Mouse (Mus musculus) MEL (cell line): ENCODE results near the gene Btaf1. TPM values are rescaled to one million over a fixed set of nuclear protein-coding genes. Genes with fewer than 3 reads are reported as not detected.

ENCODE experiments used
- DNase-seq: peaks from one replicate; pipeline ENCODE4 v3.0.0; 2011; ENCODE audit warnings: low read depth, low spot score
- H3K27ac ChIP-seq: 2 replicates; pipeline ENCODE4 v1.5.1; 2012; ENCODE audit warnings: low read depth, mild to moderate bottlenecking, control low read depth, low read length, moderate library complexity; ENCODE audit not compliant: control insufficient read depth
- H3K27me3 ChIP-seq, 2 experiments: fragments of 150-350 bp in 1 of 2; sonication (generic) in 1 of 2; 2 replicates each; pipeline ENCODE4 v1.6.1; 2012; ENCODE audit warnings: low read length in 2 of 2, mild to moderate bottlenecking in 2 of 2, improper control_type of control experiment in 1 of 2, moderate library complexity in 1 of 2; ENCODE audit not compliant: insufficient read depth in 2 of 2, control insufficient read depth in 1 of 2
- H3K36me3 ChIP-seq, 2 experiments: 2 replicates each; pipeline ENCODE4 v1.6.1; 2012 to 2014; ENCODE audit warnings: low read length in 2 of 2, improper control_type of control experiment in 1 of 2, inconsistent platforms in 1 of 2, mild to moderate bottlenecking in 1 of 2; ENCODE audit not compliant: insufficient read depth in 2 of 2, control insufficient read depth in 1 of 2
- H3K4me1 ChIP-seq, 2 experiments: fragments of 150-350 bp in 1 of 2; sonication (generic) in 1 of 2; 2 replicates each; pipeline ENCODE4 v1.6.1; 2012; ENCODE audit warnings: low read length in 2 of 2, improper control_type of control experiment in 1 of 2, mild to moderate bottlenecking in 1 of 2; ENCODE audit not compliant: insufficient read depth in 2 of 2, control insufficient read depth in 1 of 2
- H3K4me3 ChIP-seq, 2 experiments: fragments of 150-350 bp in 1 of 2; sonication (generic) in 1 of 2; 2 replicates each; pipeline ENCODE4 v1.5.1; 2012; ENCODE audit warnings: low read depth in 2 of 2, low read length in 2 of 2, mild to moderate bottlenecking in 2 of 2, moderate library complexity in 2 of 2, control low read depth in 1 of 2, improper control_type of control experiment in 1 of 2; ENCODE audit not compliant: control insufficient read depth in 1 of 2, insufficient read depth in 1 of 2
- H3K79me2 ChIP-seq: 2 replicates; pipeline ENCODE4 v1.6.1; 2012; ENCODE audit warnings: mild to moderate bottlenecking, low read length, moderate library complexity; ENCODE audit not compliant: control insufficient read depth, poor library complexity, insufficient read depth
- H3K9ac ChIP-seq: 2 replicates; pipeline ENCODE4 v1.6.1; 2012; ENCODE audit warnings: low read depth, mild to moderate bottlenecking, control low read depth, low read length, moderate library complexity; ENCODE audit not compliant: control insufficient read depth, poor library complexity, severe bottlenecking
- H3K9me3 ChIP-seq: fragments of 150-350 bp; sonication (generic); replicated peaks from 2 replicates; pipeline ENCODE4 v1.6.1; 2012; ENCODE audit warnings: mild to moderate bottlenecking, low read length, improper control_type of control experiment, moderate library complexity; ENCODE audit not compliant: insufficient read depth
- BHLHE40 ChIP-seq: IDR thresholded peaks from 2 replicates; pipeline ENCODE4 v1.6.1; 2012; ENCODE audit warnings: low read depth, mild to moderate bottlenecking, inconsistent platforms, low read length, improper control_type of control experiment, borderline replicate concordance
- CHD1 ChIP-seq: IDR thresholded peaks from 2 replicates; pipeline ENCODE4 v1.6.1; 2012; ENCODE audit warnings: low read depth, mild to moderate bottlenecking, inconsistent platforms, low read length, improper control_type of control experiment
- CHD2 ChIP-seq: IDR thresholded peaks from 2 replicates; pipeline ENCODE4 v1.6.1; 2011; ENCODE audit warnings: low read length, improper control_type of control experiment
- CTCF ChIP-seq, 3 experiments: IDR thresholded peaks in 2 of 3; conservative IDR thresholded peaks in 1 of 3; 2 replicates each; pipeline ENCODE4 v1.5.1; 2011 to 2012; ENCODE audit warnings: low read length in 3 of 3, low read depth in 2 of 3, mild to moderate bottlenecking in 2 of 3, improper control_type of control experiment in 1 of 3, inconsistent platforms in 1 of 3, mixed read lengths in 1 of 3, moderate library complexity in 1 of 3; ENCODE audit not compliant: control insufficient read depth in 1 of 3, insufficient read depth in 1 of 3, poor library complexity in 1 of 3, severe bottlenecking in 1 of 3
- E2F4 ChIP-seq: IDR thresholded peaks from 2 replicates; pipeline ENCODE4 v1.6.1; 2011; ENCODE audit warnings: low read depth, low read length, improper control_type of control experiment, borderline replicate concordance
- ELF1 ChIP-seq: IDR thresholded peaks from 2 replicates; pipeline ENCODE4 v1.6.1; 2014; ENCODE audit warnings: low read depth, mild to moderate bottlenecking, inconsistent platforms, low read length, improper control_type of control experiment, moderate library complexity
- EP300 ChIP-seq, 2 experiments: IDR thresholded peaks; 2 replicates each; pipeline ENCODE4 v1.6.1; 2011; ENCODE audit warnings: improper control_type of control experiment in 2 of 2, low read length in 2 of 2, low read depth in 1 of 2, mild to moderate bottlenecking in 1 of 2
- ETS1 ChIP-seq: IDR thresholded peaks from 2 replicates; pipeline ENCODE4 v1.6.1; 2012; ENCODE audit warnings: low read depth, mild to moderate bottlenecking, inconsistent platforms, low read length, improper control_type of control experiment, moderate library complexity
- GABPA ChIP-seq: IDR thresholded peaks from 2 replicates; pipeline ENCODE4 v1.6.1; 2012; ENCODE audit warnings: low read depth, mild to moderate bottlenecking, inconsistent platforms, low read length, improper control_type of control experiment, moderate library complexity
- GATA1 ChIP-seq: IDR thresholded peaks from 2 replicates; pipeline ENCODE4 v1.6.1; 2011; ENCODE audit warnings: low read depth, low read length, improper control_type of control experiment
- HCFC1 ChIP-seq: IDR thresholded peaks from 2 replicates; pipeline ENCODE4 v1.6.1; 2012; ENCODE audit warnings: low read depth, mild to moderate bottlenecking, inconsistent platforms, low read length, improper control_type of control experiment, moderate library complexity
- JUND ChIP-seq: IDR thresholded peaks from 2 replicates; pipeline ENCODE4 v1.6.1; 2011; ENCODE audit warnings: low read depth, mild to moderate bottlenecking, improper control_type of control experiment, low read length
- KAT2A ChIP-seq: conservative IDR thresholded peaks from 2 replicates; pipeline ENCODE4 v1.6.1; 2012; ENCODE audit warnings: low read depth, low read length, improper control_type of control experiment, inconsistent platforms
- MAFK ChIP-seq: IDR thresholded peaks from 2 replicates; pipeline ENCODE4 v1.6.1; 2011; ENCODE audit warnings: low read depth, mild to moderate bottlenecking, low read length, improper control_type of control experiment, borderline replicate concordance
- MAX ChIP-seq: IDR thresholded peaks from 2 replicates; pipeline ENCODE4 v1.6.1; 2011; ENCODE audit warnings: low read length, improper control_type of control experiment
- MAZ ChIP-seq: IDR thresholded peaks from 2 replicates; pipeline ENCODE4 v1.6.1; 2012; ENCODE audit warnings: low read depth, mild to moderate bottlenecking, inconsistent platforms, low read length, improper control_type of control experiment
- MEF2A ChIP-seq: IDR thresholded peaks from 2 replicates; pipeline ENCODE4 v1.6.1; 2014; ENCODE audit warnings: low read depth, mild to moderate bottlenecking, inconsistent platforms, low read length, improper control_type of control experiment; ENCODE audit not compliant: poor library complexity, insufficient replicate concordance, severe bottlenecking; ENCODE audit errors: extremely low read depth
- MXI1 ChIP-seq: IDR thresholded peaks from 2 replicates; pipeline ENCODE4 v1.6.1; 2011; ENCODE audit warnings: mild to moderate bottlenecking, low read depth, low read length, improper control_type of control experiment
- MYB ChIP-seq: IDR thresholded peaks from 2 replicates; pipeline ENCODE4 v1.6.1; 2011; ENCODE audit warnings: mild to moderate bottlenecking, low read depth, low read length, improper control_type of control experiment
- MYC ChIP-seq: IDR thresholded peaks from 2 replicates; pipeline ENCODE4 v1.6.1; 2011; ENCODE audit warnings: low read depth, mild to moderate bottlenecking, low read length, improper control_type of control experiment, moderate library complexity
- NELFE ChIP-seq: IDR thresholded peaks from 2 replicates; pipeline ENCODE4 v1.6.1; 2011; ENCODE audit warnings: low read depth, low read length, improper control_type of control experiment
- NRF1 ChIP-seq: IDR thresholded peaks from 2 replicates; pipeline ENCODE4 v1.6.1; 2014; ENCODE audit warnings: low read depth, mild to moderate bottlenecking, inconsistent platforms, low read length, improper control_type of control experiment, moderate library complexity; ENCODE audit not compliant: poor library complexity, insufficient read depth, severe bottlenecking
- POLR2A ChIP-seq, 2 experiments: IDR thresholded peaks; 2 replicates each; pipeline ENCODE4 v1.6.1; 2011 to 2012; ENCODE audit warnings: low read length in 2 of 2, mild to moderate bottlenecking in 2 of 2, control low read depth in 1 of 2, improper control_type of control experiment in 1 of 2, low read depth in 1 of 2, moderate library complexity in 1 of 2; ENCODE audit not compliant: control insufficient read depth in 1 of 2, insufficient read depth in 1 of 2, poor library complexity in 1 of 2
- POLR2AphosphoS2 ChIP-seq: IDR thresholded peaks from 2 replicates; pipeline ENCODE4 v1.6.1; 2011; ENCODE audit warnings: low read length, improper control_type of control experiment
- POLR2AphosphoS5 ChIP-seq: IDR thresholded peaks from 2 replicates; pipeline ENCODE4 v1.6.1; 2012; ENCODE audit warnings: low read depth, borderline replicate concordance, mild to moderate bottlenecking, inconsistent platforms, low read length, moderate library complexity, mixed read lengths
- RAD21 ChIP-seq: IDR thresholded peaks from 2 replicates; pipeline ENCODE4 v1.6.1; 2011; ENCODE audit warnings: mild to moderate bottlenecking, low read depth, low read length, improper control_type of control experiment
- RCOR1 ChIP-seq: IDR thresholded peaks from 2 replicates; pipeline ENCODE4 v1.6.1; 2012; ENCODE audit warnings: low read depth, mild to moderate bottlenecking, inconsistent platforms, low read length, improper control_type of control experiment
- SIN3A ChIP-seq: IDR thresholded peaks from 2 replicates; pipeline ENCODE4 v1.6.1; 2012; ENCODE audit warnings: low read length, improper control_type of control experiment, inconsistent platforms
- SMC3 ChIP-seq: IDR thresholded peaks from 2 replicates; pipeline ENCODE4 v1.6.1; 2011; ENCODE audit warnings: low read depth, low read length, improper control_type of control experiment
- TAL1 ChIP-seq: IDR thresholded peaks from 2 replicates; pipeline ENCODE4 v1.6.1; 2012; ENCODE audit warnings: mild to moderate bottlenecking, inconsistent platforms, low read length, moderate library complexity, mixed read lengths
- TBP ChIP-seq: IDR thresholded peaks from 2 replicates; pipeline ENCODE4 v1.8.0; 2011; ENCODE audit warnings: low read depth, low read length, improper control_type of control experiment
- TCF12 ChIP-seq: IDR thresholded peaks from 2 replicates; pipeline ENCODE4 v1.6.1; 2014; ENCODE audit warnings: low read depth, mild to moderate bottlenecking, inconsistent platforms, low read length, improper control_type of control experiment, moderate library complexity
- UBTF ChIP-seq: IDR thresholded peaks from 2 replicates; pipeline ENCODE4 v1.6.1; 2012; ENCODE audit warnings: low read depth, mild to moderate bottlenecking, inconsistent platforms, low read length, improper control_type of control experiment, moderate library complexity, borderline replicate concordance; ENCODE audit not compliant: insufficient read depth
- USF1 ChIP-seq: IDR thresholded peaks from 2 replicates; pipeline ENCODE4 v1.6.1; 2014; ENCODE audit warnings: low read depth, mild to moderate bottlenecking, inconsistent platforms, low read length, improper control_type of control experiment, moderate library complexity
- USF2 ChIP-seq, 2 experiments: IDR thresholded peaks; 2 replicates each; pipeline ENCODE4 v1.6.1; 2011 to 2012; ENCODE audit warnings: improper control_type of control experiment in 2 of 2, low read length in 2 of 2, borderline replicate concordance in 1 of 2, inconsistent platforms in 1 of 2, low read depth in 1 of 2, mild to moderate bottlenecking in 1 of 2; ENCODE audit not compliant: insufficient read depth in 1 of 2
- ZC3H11A ChIP-seq: IDR thresholded peaks from 2 replicates; pipeline ENCODE4 v1.6.1; 2012; ENCODE audit warnings: low read depth, mild to moderate bottlenecking, inconsistent platforms, low read length, improper control_type of control experiment
- ZNF384 ChIP-seq: IDR thresholded peaks from 2 replicates; pipeline ENCODE4 v1.6.1; 2012; ENCODE audit warnings: low read depth, mild to moderate bottlenecking, inconsistent platforms, low read length, improper control_type of control experiment
- polyA plus RNA-seq, 2 experiments: library from polyadenylated mRNA; stranded (reverse) in 1 of 2; unstranded in 1 of 2; fragments of >175 nt in 1 of 2; fragments of >200 nt in 1 of 2; gene quantifications; 2 replicates each; pipeline versions ENCODE4 v1.2.1 to v1.2.4; 2012; ENCODE audit warnings: low replicate concordance in 2 of 2, low read depth in 1 of 2; ENCODE audit not compliant: insufficient read length in 2 of 2, insufficient read depth in 1 of 2, missing spikeins in 1 of 2
- total RNA-seq: library from RNA; depleted of rRNA; stranded (reverse); fragments of 300-350 nt; gene quantifications from 2 replicates; pipeline ENCODE4 v1.2.3, GENCODE M21; 2012

Btaf1 gene
- total and polyA plus RNA-seq, 3 experiments: 40.1 to 69.5 (median 46.1) TPM

DNA sequence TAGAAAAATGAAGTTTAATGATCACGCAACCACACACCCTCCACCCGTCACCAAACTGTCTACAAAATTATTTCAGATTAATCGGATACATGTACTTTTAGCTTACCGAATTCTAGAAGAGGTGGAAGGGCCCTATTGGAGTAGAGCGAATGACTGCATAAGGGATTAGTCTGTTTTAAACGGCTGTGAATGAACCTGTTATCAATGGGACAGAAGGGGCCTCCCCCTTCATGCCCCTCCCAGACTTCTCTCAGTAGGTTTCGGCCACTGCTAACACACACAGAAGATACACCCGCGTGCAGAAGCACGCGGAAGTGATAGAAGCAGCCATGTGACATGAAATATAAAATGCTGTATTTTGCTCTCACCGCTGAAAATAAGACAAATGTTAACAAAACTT is 6.4 kb upstream of the Btaf1 start, which contains the start of gene Fgfbp3:
TSS of gene Fgfbp3 (minus strand) at position 150 of the 400 bp plus-strand sequence.
- H3K9ac ChIP-seq: peak within 1 kb of the TSS; percentile 89
- H3K79me2 ChIP-seq: peaks cover 9% of the 10 kb centered on the region
- H3K4me1 ChIP-seq: peaks cover 0 to 3% of the 10 kb centered on the region in 2 experiments; a peak in 1 of 4 replicates
- no peaks in the 10 kb centered on the region for H3K27me3 ChIP-seq
- peak within 1 kb of the TSS; percentile 65 to 86 for H3K4me3 ChIP-seq
- H3K9me3 ChIP-seq: no peaks in the 10 kb centered on the region
- peak within 1 kb of the TSS; percentile 86 for H3K27ac ChIP-seq
- peak; percentile 95 for DNase-seq
- peaks cover 0 to 9% of the 10 kb centered on the region in 2 experiments; a peak in 2 of 4 replicates for H3K36me3 ChIP-seq
- TF ChIP-seq ETS1 (peak; percentile 77), MAX (peak; percentile 98), E2F4 (peak; percentile 61; the same call in 1 of the 2 replicates), BHLHE40 (peak; percentile 54; the same call in 1 of the 2 replicates), USF2 (IDR thresholded peaks at IDR 0.05; ENCODE audit: borderline replicate concordance in 1 of 2, insufficient read depth in 1 of 2, low read depth in 1 of 2, low read length in 2 of 2) (no peak), CHD1 (peak; percentile 97), MXI1 (peak; percentile 99), MAFK (no peak), TAL1 (no peak), USF1 (peak; percentile 88), CTCF (IDR thresholded peaks at IDR 0.05 in 2 of 3, conservative IDR thresholded peaks at IDR 0.05 in 1 of 3; ENCODE audit: control insufficient read depth in 1 of 3, insufficient read depth in 1 of 3, low read depth in 2 of 3, low read length in 3 of 3, poor library complexity in 1 of 3, severe bottlenecking in 1 of 3) (no peak), GABPA (no peak), KAT2A (peak; percentile 53; the same call in 1 of the 2 replicates), MAZ (peak; percentile 96), HCFC1 (peak; percentile 65), POLR2A (IDR thresholded peaks at IDR 0.05; ENCODE audit: control insufficient read depth in 1 of 2, insufficient read depth in 1 of 2, low read depth in 1 of 2, low read length in 2 of 2, poor library complexity in 1 of 2) (peak in 1 of 2 experiments; percentile 87; a peak in 2 of 4 replicates), ZC3H11A (no peak), TBP (peak; percentile 94), ELF1 (peak; percentile 88), RCOR1 (peak; percentile 29; the same call in 1 of the 2 replicates), CHD2 (no peak), ZNF384 (peak; percentile 61; the same call in 1 of the 2 replicates), NRF1 (0 out of 2 replicates have a peak, but pooled peaks have one; percentile 16), TCF12 (peak; percentile 70), UBTF (no peak), SIN3A (peak; percentile 97), SMC3 (no peak), RAD21 (no peak), POLR2AphosphoS2 (peak; percentile 89; the same call in 1 of the 2 replicates), JUND (no peak), GATA1 (peak; percentile 78), NELFE (peak; percentile 85), MYC (peak; percentile 100), MYB (peak; percentile 64), POLR2AphosphoS5 (peak; percentile 24; the same call in 1 of the 2 replicates), EP300 (IDR thresholded peaks at IDR 0.05; ENCODE audit: low read depth in 1 of 2, low read length in 2 of 2) (peak; percentile 36 to 52; a peak in 2 of 4 replicates), MEF2A (no peak)
